Mouse (Mus musculus) activated CD4-positive, CD25-positive, alpha-beta regulatory T cell, adult 4 months (primary cell): Measurements from ENCODE around the gene Dach1. TPM values are rescaled to one million over a fixed set of nuclear protein-coding genes. Genes with fewer than 3 reads are reported as not detected.

Experiments
- ATAC-seq: one replicate; pipeline ENCODE4 v1.8.0; 2017
- polyA plus RNA-seq, 2 experiments: library from polyadenylated mRNA; unstranded; fragments of 100-300 nt; shearing (Covaris generic); gene quantifications; one replicate each; pipeline ENCODE4 v1.2.1; 2017

Dach1 gene
- polyA plus RNA-seq, 2 experiments from 2014 or later = not detected

- ATAC-seq = no peak
Observed at GRCm38 (mm10) chr14:97839275-97839674, 330.3 kb downstream of the Dach1 start.

DNA sequence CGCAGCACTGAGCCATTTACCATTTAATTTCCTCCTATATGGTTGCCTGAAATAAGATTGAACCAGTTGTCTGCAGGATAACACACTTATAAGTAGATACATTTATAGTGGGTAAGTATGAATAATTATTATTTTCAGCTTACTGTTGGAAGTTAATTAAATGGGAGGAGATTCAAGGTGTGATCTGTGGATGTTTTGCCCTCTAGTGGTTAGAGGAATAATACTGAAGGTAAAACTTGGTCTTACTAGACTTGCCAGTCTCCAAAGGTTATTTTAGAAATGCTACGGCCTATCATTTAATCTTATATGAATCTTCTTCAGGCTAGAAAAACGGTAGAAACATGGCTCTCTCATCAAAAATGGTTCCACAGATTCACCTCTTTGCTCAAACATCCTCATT lies 339.7 kb downstream of the Dach1 start:
- ATAC-seq = no peak

DNA sequence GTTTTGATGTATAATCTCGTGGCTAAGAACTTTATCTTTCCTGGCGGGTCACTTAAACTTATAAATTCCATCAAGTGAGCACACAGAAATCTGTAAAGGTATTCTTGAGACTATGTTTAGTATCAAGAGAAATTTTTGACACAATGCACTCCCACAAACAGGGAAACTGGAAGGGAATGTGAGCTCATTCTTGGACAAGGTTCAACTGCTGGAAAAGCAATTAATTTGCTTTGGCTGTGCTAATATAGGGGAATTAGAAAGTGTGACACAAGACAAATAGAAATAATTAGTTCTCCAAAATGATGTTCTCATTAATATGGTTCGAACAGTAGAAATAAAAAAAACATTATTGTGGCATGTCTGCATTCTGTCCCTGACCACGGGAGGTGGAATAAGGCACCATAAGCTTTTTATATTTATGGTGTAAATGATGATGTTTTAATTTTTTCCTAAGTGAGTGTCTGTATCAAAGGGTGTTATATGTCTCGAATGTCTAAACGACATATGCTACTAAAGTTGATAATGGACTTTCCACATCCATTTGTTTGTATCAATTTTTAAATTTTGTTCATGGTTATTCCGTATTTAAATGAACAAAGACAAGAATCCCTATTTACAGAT lies 354.9 kb downstream of the Dach1 start:
- no peak for ATAC-seq

DNA sequence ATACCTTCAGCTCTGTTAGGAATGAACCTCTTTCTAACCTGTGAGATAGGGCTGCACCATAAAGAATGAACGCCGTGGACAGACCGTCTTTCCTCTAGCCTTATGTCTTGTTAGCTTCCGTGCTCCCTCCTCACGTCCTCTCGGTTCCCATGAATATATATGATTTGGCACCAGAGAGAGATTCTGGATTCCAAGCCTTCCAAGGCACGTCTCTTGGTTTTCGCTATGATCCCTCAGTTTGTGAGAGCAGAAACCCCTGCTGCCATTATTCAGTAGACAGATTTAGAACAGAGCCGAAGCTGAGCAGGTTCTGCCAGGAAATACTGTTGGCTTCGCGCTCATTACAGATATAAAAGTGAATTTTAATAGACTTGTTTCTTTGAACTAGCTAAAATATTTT lies 356.0 kb downstream of the Dach1 start:
- ATAC-seq = no peak

DNA sequence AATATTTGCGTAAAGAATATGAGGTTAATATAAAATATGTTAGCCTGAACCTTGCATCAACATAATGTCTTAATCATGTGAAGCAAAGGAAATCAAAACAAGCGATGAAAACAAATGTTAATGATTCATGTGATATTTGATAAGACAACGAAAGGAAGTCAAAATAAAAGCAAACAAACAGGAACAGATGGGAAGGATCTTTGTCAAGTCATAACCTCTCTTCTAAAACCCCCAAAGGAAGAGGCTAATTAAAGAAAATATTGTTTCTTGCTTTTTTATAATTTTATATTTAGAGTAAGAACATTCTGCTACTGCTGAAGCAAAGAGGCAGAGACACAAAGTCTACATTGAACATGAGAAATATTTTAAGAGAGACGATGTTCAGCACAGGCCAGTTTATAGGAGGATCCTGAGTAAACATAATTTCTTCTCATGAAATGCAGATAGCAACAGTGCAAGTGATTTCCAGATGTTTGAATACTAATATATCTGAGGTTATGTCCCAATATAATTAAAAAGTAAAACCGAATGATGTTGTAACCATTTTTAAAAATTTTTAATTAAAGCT lies 374.1 kb downstream of the Dach1 start:
- ATAC-seq = no peak

DNA sequence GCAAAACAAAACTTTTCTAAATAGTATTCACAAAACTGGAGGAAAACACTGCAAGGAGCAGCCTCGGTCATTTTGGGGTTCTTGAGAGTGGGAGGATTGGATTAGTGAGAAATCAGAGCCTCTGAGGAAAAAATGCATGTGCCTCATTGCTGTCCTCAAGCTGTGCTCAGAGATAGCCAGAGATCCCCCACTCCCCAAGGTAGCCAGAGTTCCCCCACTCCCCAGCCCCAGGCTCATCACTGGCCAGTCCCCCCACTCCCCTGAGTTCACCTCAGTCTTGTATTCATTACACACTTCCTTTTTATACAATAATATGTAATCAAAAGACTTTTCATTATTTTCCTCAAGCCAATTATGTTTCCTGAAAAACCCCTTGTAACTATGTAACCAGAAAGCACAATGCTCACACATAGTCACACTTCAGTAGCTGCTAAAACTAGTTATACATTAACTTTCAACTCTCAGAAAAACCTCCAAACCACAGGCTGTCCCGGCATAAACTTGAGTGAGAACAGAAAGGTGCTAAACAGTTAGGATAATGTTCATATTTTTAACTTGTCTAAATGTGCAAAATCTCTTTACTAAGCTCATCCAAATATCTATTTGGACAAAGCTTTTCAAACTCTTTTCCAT lies 395.3 kb downstream of the Dach1 start:
- no peak for ATAC-seq

GRCm38 (mm10) chr14:97754400-97754799 lies 415.2 kb downstream of the Dach1 start:
- ATAC-seq = no peak

- no peak for ATAC-seq
Observed at GRCm38 (mm10) chr14:97753973-97754372, 415.6 kb downstream of the Dach1 start.

- ATAC-seq = no peak
Observed at GRCm38 (mm10) chr14:97743252-97743651, 426.3 kb downstream of the Dach1 start.

GRCm38 (mm10) chr14:97742785-97743184 lies 426.8 kb downstream of the Dach1 start:
- ATAC-seq = no peak
